Mouse (Mus musculus) cerebellum, postnatal 10 days (tissue): Measurements from ENCODE around the gene Tmem106a.
"Not testable (repeated sequence)": the region's sequence is repeated elsewhere in the genome, so short reads cannot be mapped to it uniquely, and the experiment has no call there.

Source experiments
- DNase-seq, 2 experiments: peaks; one replicate each; pipeline ENCODE4 v3.0.0; 2021; ENCODE audit warnings: mixed read lengths in 2 of 2

Tmem106a gene

DNA sequence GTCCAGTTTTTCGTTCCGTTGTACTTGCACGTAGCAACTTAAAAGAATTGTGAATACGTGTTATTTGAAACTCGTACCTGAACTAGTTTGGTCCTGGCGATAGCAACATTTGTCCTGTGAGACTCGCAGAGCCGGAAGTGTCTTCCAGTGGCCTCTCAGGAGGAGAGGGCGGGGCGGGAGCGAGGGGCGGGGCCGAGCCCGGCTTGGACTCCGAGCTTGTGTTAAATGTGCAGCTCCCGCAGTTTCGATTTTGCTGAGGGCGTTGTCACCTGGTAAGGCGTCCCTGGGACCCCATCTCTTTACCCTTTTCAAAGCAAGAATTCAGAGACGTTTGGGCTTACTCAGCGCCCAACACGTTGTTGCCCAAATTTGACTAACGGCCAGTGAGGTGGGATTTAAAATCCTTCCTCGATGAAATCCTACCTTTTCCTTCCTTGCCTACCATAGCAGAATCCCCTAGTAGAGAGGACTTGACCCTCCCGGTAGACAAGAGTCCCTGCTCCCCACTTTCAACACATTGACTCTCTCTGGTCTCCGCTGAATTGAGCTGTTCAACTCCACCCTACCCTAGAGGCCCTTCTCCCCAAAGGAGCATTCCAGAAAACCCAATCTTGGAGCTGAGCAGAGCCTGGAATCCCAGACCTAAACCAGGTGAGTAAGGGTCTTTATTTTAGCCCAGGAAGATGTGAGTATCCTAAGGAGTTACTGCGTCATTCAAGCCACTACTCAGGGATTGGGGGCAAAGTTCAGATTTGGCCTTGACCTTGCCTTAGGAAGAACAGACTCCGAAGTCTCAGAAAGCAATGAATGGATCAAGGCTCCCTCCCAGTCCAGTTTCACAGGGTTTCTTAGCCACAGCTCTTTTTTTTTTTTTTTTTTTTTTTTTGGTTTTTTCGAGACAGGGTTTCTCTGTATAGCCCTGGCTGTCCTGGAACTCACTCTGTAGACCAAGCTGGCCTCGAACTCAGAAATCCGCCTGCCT is at the start of gene Tmem106a:
TSS of gene Tmem106a (plus strand) at position 189 of the 982 bp plus-strand sequence.
- peak; percentile 45 to 58 for DNase-seq

- DNase-seq, result no peak
Measured at GRCm38 (mm10) chr11:101543533-101543932, 38.5 kb upstream of the Tmem106a start.

DNA sequence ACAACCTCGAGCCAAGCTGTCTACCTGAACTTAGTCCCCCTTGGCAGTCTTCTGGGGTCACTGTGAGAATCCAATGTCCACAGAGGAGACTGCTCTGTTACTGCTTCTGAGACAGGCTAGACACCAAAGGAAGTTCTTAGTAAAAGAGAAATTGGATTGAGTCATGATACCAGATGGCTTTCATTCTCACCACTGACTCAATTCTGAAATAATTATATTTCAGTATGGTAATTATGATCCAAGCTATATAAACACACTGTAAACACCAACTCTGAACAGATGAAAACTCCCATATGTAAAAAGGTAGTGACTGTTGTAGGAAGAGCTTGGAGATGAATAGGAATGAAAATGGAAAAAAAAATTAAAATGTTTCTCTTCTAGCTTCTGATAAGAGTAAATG is 37.9 kb upstream of the Tmem106a start:
- no peak for DNase-seq

DNA sequence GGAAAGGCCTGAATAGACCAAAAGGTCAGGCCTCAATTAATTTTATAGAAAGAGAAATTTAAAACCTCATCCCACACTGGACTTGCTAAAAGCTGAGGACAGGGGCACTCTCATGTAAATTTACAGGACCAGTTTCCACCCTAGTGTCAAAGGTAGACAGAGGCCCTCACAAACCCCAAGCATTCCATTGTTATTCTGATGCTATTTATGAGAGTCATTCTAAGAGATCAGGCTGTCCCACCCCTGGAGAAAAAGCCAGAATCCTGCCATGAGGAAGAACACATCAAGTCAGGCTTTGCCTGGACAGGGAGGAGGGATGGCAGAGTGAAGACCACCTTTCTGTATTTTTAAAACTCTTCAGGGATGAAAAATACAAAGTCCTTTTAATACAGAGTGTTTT is 33.5 kb upstream of the Tmem106a start:
- no peak for DNase-seq

GRCm38 (mm10) chr11:101551751-101552475 is 30.1 kb upstream of the Tmem106a start, which contains the start of the genes Brca1 and Nbr1:
Gene Brca1 (minus strand): TSS chr11:101551955.
Gene Nbr1 (plus strand): TSS chr11:101552149.
- peak; percentile 96 to 97 for DNase-seq

GRCm38 (mm10) chr11:101552476-101553300 is 29.4 kb upstream of the Tmem106a start:
- peak; percentile 95 to 97 for DNase-seq

DNA sequence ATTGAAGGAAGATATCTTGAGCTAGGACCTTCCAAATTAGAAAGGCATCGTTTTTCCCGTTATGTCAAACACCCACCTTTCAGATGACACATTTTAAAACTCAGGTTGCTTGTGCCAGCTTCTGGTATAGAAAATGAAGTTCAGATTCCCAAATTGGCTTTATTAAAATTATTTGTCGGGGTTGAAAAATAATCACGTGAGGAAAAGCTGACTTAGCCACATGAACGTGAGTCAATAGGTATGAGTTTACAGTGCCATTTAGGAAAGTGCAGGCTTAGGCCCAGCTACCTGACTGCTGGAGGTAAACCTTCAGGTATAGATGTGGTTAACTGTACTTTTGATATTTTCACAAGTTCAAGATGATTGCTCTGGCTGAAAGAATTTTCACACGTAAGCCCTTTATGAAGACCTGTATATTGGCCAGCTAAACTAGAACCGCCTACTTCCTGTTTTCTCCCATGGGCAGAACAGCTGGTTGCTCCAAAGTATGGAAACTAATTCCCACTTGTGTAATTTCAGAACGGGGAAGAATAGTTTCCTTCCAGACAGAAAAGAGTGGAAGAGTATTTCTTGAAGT is 28.6 kb upstream of the Tmem106a start:
- DNase-seq, result peak in 1 of 2 experiments; percentile 22

- DNase-seq, result no peak
Measured at GRCm38 (mm10) chr11:101556541-101556940, 25.5 kb upstream of the Tmem106a start.

DNA sequence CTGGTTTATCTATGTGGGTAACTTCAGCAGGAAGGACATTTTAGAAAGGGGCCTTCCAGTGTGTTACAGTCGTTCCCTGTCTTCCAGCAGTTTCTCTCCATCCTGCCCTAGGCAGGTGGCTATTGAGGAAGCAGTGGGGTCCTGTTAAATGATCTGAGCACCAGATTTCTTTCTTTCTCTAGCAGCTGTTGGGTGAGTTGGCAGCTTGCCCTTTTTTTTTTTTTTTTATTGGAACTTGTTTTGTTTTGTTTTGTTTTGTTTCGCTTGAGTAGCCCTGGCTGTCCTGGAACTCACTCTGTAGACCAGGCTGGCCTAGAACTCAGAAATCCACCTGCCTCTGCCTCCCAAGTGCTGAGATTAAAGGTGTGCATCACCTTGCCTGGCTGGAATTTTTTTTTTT is 25.1 kb upstream of the Tmem106a start:
- DNase-seq, result no peak

GRCm38 (mm10) chr11:101562391-101562790 is 19.7 kb upstream of the Tmem106a start:
- DNase-seq, result peak; percentile 69 to 76

GRCm38 (mm10) chr11:101568421-101568820 is 13.6 kb upstream of the Tmem106a start:
- DNase-seq, result no peak

DNA sequence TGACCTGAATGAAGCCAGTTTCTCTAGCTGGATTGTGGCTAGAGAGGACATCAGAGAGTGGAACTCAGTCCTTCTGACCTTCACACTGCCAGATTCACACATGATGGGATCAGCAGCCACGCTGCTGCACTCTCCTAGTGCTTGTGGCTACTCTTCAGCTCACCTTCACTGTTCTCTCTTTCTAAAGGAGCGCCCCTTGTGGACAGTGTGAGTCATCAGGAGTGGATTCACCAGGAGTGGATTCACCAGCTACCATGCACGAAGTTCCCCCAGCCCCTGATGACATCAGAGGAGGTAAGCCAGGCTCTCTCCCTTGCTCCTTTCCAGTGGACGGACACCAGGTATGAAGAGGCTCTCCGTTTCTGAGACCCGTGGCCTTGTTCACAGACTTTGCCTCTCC is 5.9 kb upstream of the Tmem106a start:
- peak in 1 of 2 experiments; percentile 34 for DNase-seq

GRCm38 (mm10) chr11:101581081-101581764 is 819 bp upstream of the Tmem106a start:
- no peak for DNase-seq

DNA sequence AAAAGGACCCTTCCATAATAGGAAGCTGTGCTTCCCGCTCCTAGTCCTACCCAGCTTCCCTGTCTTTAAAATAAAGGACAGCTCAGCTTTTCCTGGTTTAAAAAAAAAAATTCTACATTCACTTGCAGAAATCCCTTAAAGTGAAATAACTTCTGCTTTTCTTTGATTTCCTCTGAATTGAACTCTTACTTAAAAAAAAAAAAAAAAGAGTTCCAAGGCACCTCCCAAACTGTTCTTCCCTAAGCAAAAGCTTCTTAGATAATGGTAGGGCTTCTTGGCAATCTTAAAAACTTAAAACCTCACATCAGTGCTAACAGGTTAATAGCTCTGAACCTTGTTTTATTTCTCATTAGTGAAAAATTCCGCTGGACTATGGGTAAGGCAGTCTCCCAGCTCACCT is 1.2 kb downstream of the Tmem106a start:
- no peak for DNase-seq

GRCm38 (mm10) chr11:101585031-101585430 is 3.0 kb downstream of the Tmem106a start:
- not testable (repeated sequence) for DNase-seq

GRCm38 (mm10) chr11:101585805-101586204 is 3.8 kb downstream of the Tmem106a start:
- no peak for DNase-seq

- no peak for DNase-seq
Measured at GRCm38 (mm10) chr11:101587676-101588075, 5.6 kb downstream of the Tmem106a start.

DNA sequence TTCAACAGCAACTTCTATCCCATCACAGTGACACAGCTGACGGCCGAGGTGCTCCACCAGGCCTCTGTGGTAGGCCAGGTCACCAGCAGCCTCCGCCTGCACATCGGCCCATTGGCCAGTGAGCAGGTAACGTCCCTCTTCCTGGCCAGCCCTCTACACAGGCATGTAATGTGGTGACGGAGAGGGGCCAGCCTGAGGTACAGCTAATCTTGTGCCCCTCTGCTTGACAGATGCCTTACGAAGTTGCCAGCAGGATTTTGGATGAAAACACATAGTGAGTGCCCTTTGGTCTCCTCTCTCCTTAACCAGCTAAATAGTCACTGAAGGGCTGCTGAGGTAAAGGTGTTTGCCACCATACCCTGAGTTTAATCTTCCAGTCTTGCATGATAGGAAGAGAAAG is 6.8 kb downstream of the Tmem106a start:
- DNase-seq, result no peak

DNA sequence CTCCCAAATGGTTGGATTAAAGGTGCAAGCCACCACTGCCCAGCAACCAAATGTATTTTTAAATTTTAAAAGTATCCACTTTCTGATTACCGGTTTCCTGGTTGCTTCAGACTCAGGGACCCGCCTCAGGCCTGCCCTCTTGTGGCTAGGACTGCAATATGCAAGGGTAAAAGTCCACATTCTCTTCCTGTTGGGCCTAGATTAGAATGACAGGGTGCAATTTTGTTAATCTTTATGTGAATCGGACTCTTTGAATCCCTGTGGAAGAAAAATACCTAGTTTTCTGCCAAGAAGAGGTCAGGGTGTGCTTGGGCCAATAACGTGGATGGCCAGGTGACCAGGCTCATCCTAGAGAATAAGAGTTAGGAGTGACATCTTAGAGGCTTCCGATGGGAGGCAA is 7.4 kb downstream of the Tmem106a start:
- DNase-seq, result peak; percentile 69 to 74

DNA sequence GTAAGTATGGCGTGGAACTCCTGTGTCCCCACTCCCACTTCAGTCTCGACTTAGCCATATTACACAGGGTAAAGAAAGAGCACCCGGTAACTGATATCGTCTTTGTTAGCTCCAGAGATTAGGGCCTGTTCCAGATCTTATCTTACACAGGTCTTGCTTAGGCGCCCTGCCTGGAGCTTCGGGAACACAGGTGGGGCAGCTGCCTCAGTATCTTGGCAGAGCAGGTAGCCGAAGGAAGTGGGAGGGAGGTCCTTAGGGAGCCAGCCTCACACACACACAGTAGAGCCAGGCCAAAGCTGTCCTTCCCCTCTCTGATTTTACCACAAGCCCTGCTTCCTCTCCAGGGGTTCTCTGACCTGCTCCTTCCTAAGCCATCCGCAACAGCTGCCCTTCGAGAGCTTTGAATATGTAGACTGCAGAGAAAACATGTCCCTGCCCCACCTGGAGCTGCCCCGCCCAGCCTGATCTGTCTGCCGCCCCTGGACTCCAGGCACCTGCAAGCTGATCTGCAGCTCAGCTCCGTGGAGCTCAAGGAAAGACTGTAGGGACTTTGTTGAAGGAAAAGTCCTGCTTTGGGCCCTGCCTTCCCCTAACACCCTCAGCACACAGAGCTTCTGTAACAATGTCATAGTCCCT is 8.1 kb downstream of the Tmem106a start:
- no peak for DNase-seq

DNA sequence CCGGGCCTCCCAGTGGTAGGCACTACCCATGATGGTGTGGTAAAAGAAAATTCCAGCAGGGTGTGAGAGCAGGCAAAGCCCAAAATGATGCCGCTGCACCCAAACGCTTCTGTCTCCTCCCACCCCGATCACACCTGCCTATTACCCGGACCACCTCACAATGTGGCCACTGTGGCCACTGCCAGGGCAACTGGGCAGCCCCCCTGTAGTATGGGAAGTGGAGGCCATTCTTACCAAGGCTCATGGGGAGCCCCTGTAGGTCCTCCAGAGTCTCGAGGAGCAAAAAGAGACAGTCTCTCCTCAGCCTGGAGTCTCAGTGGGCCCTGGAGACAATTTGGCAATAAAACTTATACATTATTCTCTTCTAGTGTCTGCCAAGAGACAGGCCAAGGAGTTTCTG is 17.1 kb downstream of the Tmem106a start, which contains the start of gene Gm11634:
TSS of gene Gm11634 (minus strand) at position 101 of the 400 bp plus-strand sequence.
- no peak for DNase-seq
